Mouse (Mus musculus) bone marrow macrophage, adult 2 months (primary cell): ENCODE measurements around the gene Doc2a.

Experiments
- CTCF ChIP-seq: IDR thresholded peaks from 2 replicates; pipeline ENCODE4 v1.5.1; 2012; ENCODE audit warnings: low read depth, mild to moderate bottlenecking, low read length, moderate library complexity
- POLR2A ChIP-seq: IDR thresholded peaks from 2 replicates; pipeline ENCODE4 v1.6.1; 2012; ENCODE audit warnings: mild to moderate bottlenecking, low read depth, low read length, borderline replicate concordance

DNA sequence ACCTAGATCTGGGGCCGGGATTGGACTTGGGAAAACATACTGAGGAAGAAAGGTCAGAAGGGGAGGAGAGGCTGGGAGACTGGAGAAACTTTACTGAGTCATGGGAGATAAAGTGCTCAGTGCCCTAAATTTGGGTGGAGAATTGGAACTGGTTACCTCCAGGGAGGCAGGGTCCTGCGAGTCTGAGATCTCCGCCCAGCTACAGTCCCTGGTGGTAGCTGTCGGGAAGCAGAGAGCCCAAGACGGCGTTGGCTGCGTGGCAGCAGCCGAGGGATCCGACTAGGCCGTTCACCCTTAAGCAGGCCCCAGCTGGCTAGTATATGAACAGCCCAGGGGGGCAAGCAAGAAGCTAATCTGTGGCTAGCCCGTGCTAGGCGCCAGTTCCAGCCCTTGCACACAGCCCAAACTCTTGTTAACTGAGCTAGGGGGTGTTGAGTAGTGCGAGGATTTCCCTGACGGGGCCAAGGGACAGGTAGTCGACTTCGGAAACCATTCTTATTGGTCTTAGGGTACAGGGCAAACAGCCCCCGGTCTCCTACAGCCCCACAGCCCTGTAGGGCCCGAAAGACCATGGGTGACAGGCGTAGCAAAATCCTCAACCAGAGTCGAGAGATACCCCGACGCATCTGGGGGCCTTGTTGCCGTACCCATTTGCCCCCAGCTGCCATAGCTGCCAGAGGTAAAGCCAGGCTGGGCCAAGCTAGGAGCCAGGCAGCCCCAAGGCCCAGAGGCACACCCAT lies 22.7 kb downstream of the Doc2a start:
- TF ChIP-seq CTCF (no peak), POLR2A (no peak)
